Mouse (Mus musculus) erythroid progenitor cell, adult 5-6 weeks (primary cell): ENCODE results near the gene Agpat3. TPM values are rescaled to one million over a fixed set of nuclear protein-coding genes. Genes with fewer than 3 reads are reported as not detected.

ENCODE experiments used
- ATAC-seq: replicated peaks from 2 replicates; pipeline ENCODE4 v1.8.0; 2016; ENCODE audit warnings: moderate number of reproducible peaks, mild to moderate bottlenecking, moderate TSS enrichment, inconsistent platforms; ENCODE audit not compliant: poor library complexity, low FRiP score, severe bottlenecking
- total RNA-seq, 2 experiments: library from RNA; stranded (forward) in 1 of 2; stranded (reverse) in 1 of 2; fragments of 150-400 nt in 1 of 2; fragments of 186-747, 209-891 nt in 1 of 2; gene quantifications; 2 replicates each; pipeline versions ENCODE4 v1.2.3 to v1.2.4; 2015 to 2017; ENCODE audit warnings: low replicate concordance in 2 of 2

Gene Agpat3
- total RNA-seq, 2 experiments from 2014 or later: 14.0 to 24.7 TPM

GRCm38 (mm10) chr10:78232301-78232980 is 119.8 kb downstream of the Agpat3 start:
- peak; percentile 15; the same call in 1 of the 2 replicates for ATAC-seq

GRCm38 (mm10) chr10:78228560-78228928 is 123.7 kb downstream of the Agpat3 start:
- no peak for ATAC-seq

GRCm38 (mm10) chr10:78227875-78228559 is 124.3 kb downstream of the Agpat3 start:
- ATAC-seq: no peak

DNA sequence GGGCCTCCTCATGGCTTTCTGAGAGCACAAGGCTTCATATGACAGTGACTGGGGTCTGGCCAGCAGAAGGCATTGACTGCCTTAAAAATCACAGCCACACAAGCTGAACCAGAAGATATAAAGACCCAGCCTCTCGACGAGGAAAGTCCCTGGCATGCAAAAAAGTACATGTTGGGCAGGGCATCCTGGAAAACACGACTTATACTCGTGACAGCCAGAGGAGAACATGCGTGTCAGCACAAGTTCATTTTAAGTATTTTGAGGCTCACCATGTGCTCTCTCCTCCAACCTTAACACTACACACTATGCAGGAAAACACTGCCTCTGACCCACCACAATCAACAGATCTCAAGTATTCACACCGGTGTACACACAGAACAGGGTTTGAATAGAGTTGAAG is 128.2 kb downstream of the Agpat3 start:
- no peak for ATAC-seq

GRCm38 (mm10) chr10:78222908-78223307 is 129.4 kb downstream of the Agpat3 start:
- no peak for ATAC-seq

DNA sequence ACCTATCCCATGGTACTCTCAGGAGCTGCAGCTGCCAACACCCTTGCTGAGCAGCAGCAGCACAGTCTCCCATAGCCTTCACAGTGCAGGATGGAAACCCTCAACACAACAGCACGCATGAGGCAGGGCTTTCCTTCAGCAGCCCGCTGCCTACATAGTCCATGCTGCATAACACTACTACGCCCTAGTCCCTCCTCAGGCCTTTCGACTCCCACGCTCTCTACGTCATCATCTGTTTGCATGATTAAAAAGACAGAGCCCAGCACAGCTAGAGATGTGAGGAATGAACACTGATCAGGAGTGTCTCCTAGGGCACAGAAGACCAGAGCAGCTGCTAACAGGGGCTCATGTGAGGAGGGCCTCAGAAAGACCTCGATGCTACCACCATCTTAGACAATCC is 131.0 kb downstream of the Agpat3 start:
- ATAC-seq: no peak

DNA sequence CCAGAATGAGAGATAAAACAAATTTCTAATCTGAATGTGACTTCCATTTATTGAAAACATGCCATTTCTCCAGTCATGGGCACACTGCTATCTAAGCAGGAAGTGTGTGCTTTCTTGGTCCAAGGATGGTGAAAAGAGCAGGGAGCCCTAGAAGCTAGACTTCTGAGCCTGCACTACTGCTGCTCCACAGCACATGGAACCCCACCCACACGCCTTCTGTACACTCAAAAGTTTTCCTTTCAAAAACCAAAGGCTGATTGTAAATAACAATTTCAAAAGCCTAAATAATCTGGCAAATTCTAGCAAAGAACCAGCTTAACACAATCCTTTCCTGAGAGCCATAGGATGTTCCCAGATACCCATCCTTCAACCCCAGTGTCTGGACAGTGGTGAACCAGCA is 132.8 kb downstream of the Agpat3 start:
- no peak for ATAC-seq

Other genes starting within 250 kb of the Agpat3 start
- gene D10Jhu81e, start 182.7 kb downstream of the Agpat3 start, total RNA-seq (2015; ENCODE audit: low replicate concordance): 14.4 and 36.9 TPM in 2 replicates
- gene D10Jhu81e, start 182.7 kb downstream of the Agpat3 start, total RNA-seq (2017; ENCODE audit: low replicate concordance): 14.1 and 23.9 TPM in 2 replicates
- 2.5 and 2.9 TPM in 2 replicates for gene Pwp2, start 167.3 kb downstream of the Agpat3 start, total RNA-seq (2015; ENCODE audit: low replicate concordance)
- gene Pwp2, start 167.3 kb downstream of the Agpat3 start, total RNA-seq (2017; ENCODE audit: low replicate concordance): 7.8 and 10.1 TPM in 2 replicates
- gene Trappc10, start 107.8 kb downstream of the Agpat3 start, total RNA-seq (2015; ENCODE audit: low replicate concordance): 127 and 132 TPM in 2 replicates
- 81.0 and 108 TPM in 2 replicates for gene Trappc10, start 107.8 kb downstream of the Agpat3 start, total RNA-seq (2017; ENCODE audit: low replicate concordance)
- 23.1 and 56.2 TPM in 2 replicates for gene Rrp1, start 60.6 kb upstream of the Agpat3 start, total RNA-seq (2015; ENCODE audit: low replicate concordance)
- gene Rrp1, start 60.6 kb upstream of the Agpat3 start, total RNA-seq (2017; ENCODE audit: low replicate concordance): 61.2 and 63.2 TPM in 2 replicates
- 14.3 TPM in 1 of 2 replicates, not detected in the other for gene Cstb, start 73.2 kb upstream of the Agpat3 start, total RNA-seq (2015; ENCODE audit: low replicate concordance)
- 6.7 TPM in 1 of 2 replicates, not detected in the other for gene Cstb, start 73.2 kb upstream of the Agpat3 start, total RNA-seq (2017; ENCODE audit: low replicate concordance)
- gene Pdxk, start 112.5 kb upstream of the Agpat3 start, total RNA-seq (2015; ENCODE audit: low replicate concordance): 1.1 and 3.4 TPM in 2 replicates
- 0.90 and 2.6 TPM in 2 replicates for gene Pdxk, start 112.5 kb upstream of the Agpat3 start, total RNA-seq (2017; ENCODE audit: low replicate concordance)
- not detected in 2 replicates for gene Olfr1358, start 164.9 kb upstream of the Agpat3 start, total RNA-seq (2015; ENCODE audit: low replicate concordance)
- gene Olfr1358, start 164.9 kb upstream of the Agpat3 start, total RNA-seq (2017; ENCODE audit: low replicate concordance): not detected in 2 replicates
- 7.2 and 17.2 TPM in 2 replicates for gene Ilvbl, start 221.9 kb upstream of the Agpat3 start, total RNA-seq (2015; ENCODE audit: low replicate concordance)
- 1.9 and 2.3 TPM in 2 replicates for gene Ilvbl, start 221.9 kb upstream of the Agpat3 start, total RNA-seq (2017; ENCODE audit: low replicate concordance)
- not detected in 2 replicates for gene Syde1, start 239.5 kb upstream of the Agpat3 start, total RNA-seq (2015; ENCODE audit: low replicate concordance)
- 0.45 TPM in 1 of 2 replicates, not detected in the other for gene Syde1, start 239.5 kb upstream of the Agpat3 start, total RNA-seq (2017; ENCODE audit: low replicate concordance)